ENCODE assay signal across 17 mouse cellular contexts in genomic region chr6:31776841-31777240, GRCm38 (mm10).
"Had no signal": no experiment of that assay in that cellular context is flagged by ENCODE, and none has a peak within 500 bp of the region (broad histone marks: within the 10 kb centered on the region; RNA-seq: fewer than 3 reads in every experiment).

No protein-coding gene starts in this region.

- H3K9me3 ChIP-seq: midbrain, embryonic 10.5 days; neural tube, embryonic 15.5 days; stomach, embryonic 15.5 days had no signal

- H3K27me3 ChIP-seq: midbrain, embryonic 13.5 days; neural tube, embryonic 13.5 days; neural tube, embryonic 15.5 days; stomach, embryonic 15.5 days had no signal

- H3K36me3 ChIP-seq: midbrain, embryonic 10.5 days; midbrain, embryonic 13.5 days; neural tube, embryonic 13.5 days; neural tube, embryonic 15.5 days; stomach, embryonic 15.5 days had no signal

- H3K4me1 ChIP-seq: midbrain, embryonic 10.5 days; midbrain, embryonic 13.5 days; neural tube, embryonic 13.5 days; neural tube, embryonic 15.5 days; stomach, embryonic 15.5 days had no signal

- DNase-seq: lung, adult 18-20 months; lung, embryonic 14.5 days; lung, postnatal 10 days; lung, postnatal 4 days; retina, postnatal 1 day; right cerebral cortex, adult 18-20 months; right cerebral cortex, postnatal 14 days; thymus, adult 2 months; thymus, postnatal 25 days had no signal

- H3K27ac ChIP-seq: liver, embryonic 14.5 days; midbrain, embryonic 10.5 days; midbrain, embryonic 13.5 days; neural tube, embryonic 13.5 days; neural tube, embryonic 15.5 days; stomach, embryonic 15.5 days; stomach, postnatal 0 days had no signal

- H3K4me2 ChIP-seq: lung, embryonic 14.5 days; midbrain, embryonic 13.5 days; neural tube, embryonic 13.5 days; neural tube, embryonic 15.5 days; stomach, embryonic 15.5 days had no signal

- H3K9ac ChIP-seq: liver, embryonic 14.5 days; lung, embryonic 14.5 days; midbrain, embryonic 13.5 days; neural tube, embryonic 13.5 days; neural tube, embryonic 15.5 days; stomach, embryonic 15.5 days had no signal

- ATAC-seq: midbrain, embryonic 13.5 days had no signal

- H3K4me3 ChIP-seq: midbrain, embryonic 10.5 days; midbrain, embryonic 13.5 days; myocyte; neural tube, embryonic 13.5 days; neural tube, embryonic 15.5 days; stomach, embryonic 15.5 days had no signal
